Mouse (Mus musculus): ENCODE results near the gene Mmp23. TPM values are rescaled to one million over a fixed set of nuclear protein-coding genes. Genes with fewer than 3 reads are reported as not detected.

Gene Mmp23
- polyA plus RNA-seq, 1 experiment = 226 TPM

GRCm38 (mm10) chr4:155601091-155601996 lies 51.8 kb downstream of the Mmp23 start, which contains the start of gene Slc35e2:
Gene Slc35e2 (plus strand): TSS chr4:155601416.
- DNase-seq (ENCODE audit: low spot score) = peak; percentile 99

Other genes starting within 250 kb of the Mmp23 start
- gene Cfap74, start 244.2 kb downstream of the Mmp23 start, polyA plus RNA-seq (2012; rRNA removed) = 2.4 and 2.5 TPM in 2 replicates
- gene Tmem52, start 184.3 kb downstream of the Mmp23 start, polyA plus RNA-seq (2012; rRNA removed) = 2.0 and 2.5 TPM in 2 replicates
- gene Gnb1, start 162.0 kb downstream of the Mmp23 start, polyA plus RNA-seq (2012; rRNA removed) = 328 and 338 TPM in 2 replicates
- gene Nadk, start 91.0 kb downstream of the Mmp23 start, polyA plus RNA-seq (2012; rRNA removed) = 110 and 118 TPM in 2 replicates
- 6.1 and 7.8 TPM in 2 replicates for gene Slc35e2, start 52.0 kb downstream of the Mmp23 start, polyA plus RNA-seq (2012; rRNA removed)
- 35.6 and 61.6 TPM in 2 replicates for gene Cdk11b, start 28.5 kb downstream of the Mmp23 start, polyA plus RNA-seq (2012; rRNA removed)
- not detected in 2 replicates for gene Gm10563, start 8.0 kb downstream of the Mmp23 start, polyA plus RNA-seq (2012; rRNA removed)
- 51.2 and 56.1 TPM in 2 replicates for gene Mib2, start 15.8 kb upstream of the Mmp23 start, polyA plus RNA-seq (2012; rRNA removed)
- gene Fndc10, start 41.0 kb upstream of the Mmp23 start, polyA plus RNA-seq (2012; rRNA removed) = 18.5 and 20.1 TPM in 2 replicates
- 119 and 148 TPM in 2 replicates for gene Ssu72, start 51.4 kb upstream of the Mmp23 start, polyA plus RNA-seq (2012; rRNA removed)
- 2.7 and 3.3 TPM in 2 replicates for gene Tmem240, start 81.4 kb upstream of the Mmp23 start, polyA plus RNA-seq (2012; rRNA removed)
- 63.3 and 74.8 TPM in 2 replicates for gene Atad3a, start 107.7 kb upstream of the Mmp23 start, polyA plus RNA-seq (2012; rRNA removed)
- 29.3 and 32.1 TPM in 2 replicates for gene Vwa1, start 121.3 kb upstream of the Mmp23 start, polyA plus RNA-seq (2012; rRNA removed)
- 0.91 and 0.93 TPM in 2 replicates for gene Tmem88b, start 132.5 kb upstream of the Mmp23 start, polyA plus RNA-seq (2012; rRNA removed)
- 0.81 and 0.93 TPM in 2 replicates for gene Ankrd65, start 137.1 kb upstream of the Mmp23 start, polyA plus RNA-seq (2012; rRNA removed)
- gene Mrpl20, start 149.5 kb upstream of the Mmp23 start, polyA plus RNA-seq (2012; rRNA removed) = 78.0 and 96.4 TPM in 2 replicates
- gene Ccnl2, start 159.1 kb upstream of the Mmp23 start, polyA plus RNA-seq (2012; rRNA removed) = 161 and 233 TPM in 2 replicates
- 110 and 122 TPM in 2 replicates for gene Aurkaip1, start 177.9 kb upstream of the Mmp23 start, polyA plus RNA-seq (2012; rRNA removed)
- gene Mxra8, start 186.3 kb upstream of the Mmp23 start, polyA plus RNA-seq (2012; rRNA removed) = 377 and 402 TPM in 2 replicates
- gene Dvl1, start 194.0 kb upstream of the Mmp23 start, polyA plus RNA-seq (2012; rRNA removed) = 58.9 and 76.5 TPM in 2 replicates
- gene Tas1r3, start 210.0 kb upstream of the Mmp23 start, polyA plus RNA-seq (2012; rRNA removed) = 0.91 and 1.3 TPM in 2 replicates
- gene Cptp, start 216.1 kb upstream of the Mmp23 start, polyA plus RNA-seq (2012; rRNA removed) = 17.1 and 18.5 TPM in 2 replicates
- 26.5 and 32.3 TPM in 2 replicates for gene Ints11, start 216.2 kb upstream of the Mmp23 start, polyA plus RNA-seq (2012; rRNA removed)
- 43.7 and 55.5 TPM in 2 replicates for gene Pusl1, start 238.4 kb upstream of the Mmp23 start, polyA plus RNA-seq (2012; rRNA removed)
- 23.7 and 29.2 TPM in 2 replicates for gene Acap3, start 238.4 kb upstream of the Mmp23 start, polyA plus RNA-seq (2012; rRNA removed)

All from urinary bladder, adult 2 months (tissue).